Mouse (Mus musculus) hindbrain, embryonic 14.5 days (tissue): ENCODE results near the gene Tgm2. TPM values are rescaled to one million over a fixed set of nuclear protein-coding genes. Genes with fewer than 3 reads are reported as not detected.

ENCODE experiments used
- ATAC-seq: fragments of 200-750 bp; cut with Nextera tagmentation; 2 replicates; pipeline ENCODE4 v1.8.0; 2017; ENCODE audit warnings: moderate number of reproducible peaks, mild to moderate bottlenecking, moderate TSS enrichment, moderate library complexity; ENCODE audit not compliant: low FRiP score
- DNase-seq: peaks from one replicate; pipeline ENCODE4 v3.0.0-alpha.2; 2015; ENCODE audit warnings: low spot score
- H3K27ac ChIP-seq: fragments of 300-500 bp; sonication (generic); 2 replicates; pipeline ENCODE4 v1.5.1; 2014; ENCODE audit warnings: mild to moderate bottlenecking, moderate library complexity
- H3K27me3 ChIP-seq: fragments of 300-500 bp; sonication (generic); 2 replicates; pipeline ENCODE4 v1.6.1; 2014; ENCODE audit warnings: mild to moderate bottlenecking, low read length, mixed read lengths; ENCODE audit not compliant: control insufficient read depth, insufficient read depth
- H3K36me3 ChIP-seq: fragments of 300-500 bp; sonication (generic); replicated peaks from 2 replicates; pipeline ENCODE4 v1.6.1; 2014; ENCODE audit not compliant: control insufficient read depth, insufficient read depth
- H3K4me1 ChIP-seq: fragments of 300-500 bp; sonication (generic); replicated peaks from 2 replicates; pipeline ENCODE4 v1.6.1; 2014; ENCODE audit warnings: antibody characterized with exemption, low read length, mixed read lengths; ENCODE audit not compliant: control insufficient read depth, insufficient read depth
- H3K4me2 ChIP-seq: fragments of 300-500 bp; sonication (generic); replicated peaks from 2 replicates; pipeline ENCODE4 v1.6.1; 2014; ENCODE audit warnings: mild to moderate bottlenecking, moderate library complexity
- H3K4me3 ChIP-seq: fragments of 300-500 bp; sonication (generic); replicated peaks from 2 replicates; pipeline ENCODE4 v1.5.1; 2014; ENCODE audit warnings: mild to moderate bottlenecking, low read length
- H3K9ac ChIP-seq: fragments of 300-500 bp; sonication (generic); 2 replicates; pipeline ENCODE4 v1.6.1; 2014
- H3K9me3 ChIP-seq: fragments of 300-500 bp; sonication (generic); 2 replicates; pipeline ENCODE4 v1.6.1; 2016; ENCODE audit warnings: low read length; ENCODE audit not compliant: control insufficient read depth
- WGBS: fragments of 180-500 bp; shearing (Covaris S2); extraction: QIAGEN DNeasy Blood & Tissue Kit; methylation state at CpG from one replicate; pipeline ENCODE4 v1.1.7; 2014; 5-methylcytosine and 5-hydroxymethylcytosine counted together
- polyA plus RNA-seq: library from polyadenylated mRNA; unstranded; fragments of >200 nt; fragmentation: Nextera tagmentation; extraction: Ambion mirVana; gene quantifications from 2 replicates; pipeline ENCODE4 v1.2.1, GENCODE M21; 2014

The Tgm2 gene
- polyA plus RNA-seq, 1 experiment from 2014 or later: 6.1 TPM

DNA sequence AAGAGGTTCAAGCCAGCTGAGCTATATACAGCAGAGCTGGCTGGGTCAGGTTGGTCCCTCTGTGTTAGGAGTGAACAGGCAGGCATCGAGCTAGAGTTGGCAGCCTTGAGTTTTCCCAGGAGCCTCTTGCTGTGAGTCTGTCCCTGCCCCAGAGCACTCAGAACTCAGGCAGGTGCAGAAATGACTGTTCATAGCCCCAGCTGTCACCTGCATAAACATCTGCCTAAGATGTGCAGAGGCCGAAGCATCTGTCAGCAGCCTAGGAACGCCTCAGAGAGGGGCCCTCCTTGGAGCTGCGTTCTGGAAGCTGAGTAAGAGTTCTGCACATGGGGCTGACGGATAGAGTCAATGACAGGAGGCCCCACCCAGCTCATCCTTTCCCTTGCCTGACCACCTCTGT lies 31.3 kb downstream of the Tgm2 start:
- peak; percentile 33 for DNase-seq
- WGBS: 72% methylated on average over 5 of the region's 5 CpGs

DNA sequence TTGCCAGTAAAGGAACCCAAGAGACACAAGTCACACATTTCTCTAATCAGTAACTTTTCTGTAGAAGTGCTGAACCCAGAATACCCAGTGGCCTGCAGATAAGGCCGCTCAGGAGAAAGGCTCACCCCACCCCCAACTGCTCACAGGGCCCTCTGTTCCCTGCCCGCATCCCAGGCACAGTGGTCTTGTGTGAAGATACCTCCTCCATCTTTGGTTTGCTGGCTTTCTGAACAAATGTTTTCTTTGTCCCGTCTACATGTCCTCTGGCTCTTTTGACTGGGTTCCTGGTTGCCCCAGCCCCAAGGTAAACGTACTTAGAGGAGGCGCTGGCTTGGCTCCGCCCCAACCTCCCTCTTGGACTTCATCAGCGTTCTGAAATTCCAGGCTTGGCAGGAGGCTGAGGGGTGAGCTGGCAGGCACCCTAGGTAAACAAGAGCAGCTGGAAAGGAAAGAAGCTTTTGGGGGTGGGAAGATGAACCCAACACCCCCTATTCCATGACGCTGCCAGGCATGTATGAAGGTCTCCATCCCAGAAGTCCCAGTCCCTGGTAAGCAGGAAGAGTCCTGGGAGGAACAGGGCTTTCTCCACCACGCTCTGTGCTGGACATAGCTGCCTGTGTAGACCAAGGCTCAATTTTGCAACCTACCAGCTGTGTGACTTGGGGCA lies 32.5 kb downstream of the Tgm2 start:
- H3K27ac ChIP-seq: no peak overlapping the region
- H3K36me3 ChIP-seq: no peaks in the 10 kb centered on the region
- H3K27me3 ChIP-seq: no peaks in the 10 kb centered on the region
- WGBS: 42% methylated on average over 9 of the region's 9 CpGs
- H3K4me2 ChIP-seq: no peak overlapping the region
- no peak overlapping the region for H3K9ac ChIP-seq
- no peaks in the 10 kb centered on the region for H3K9me3 ChIP-seq
- peak; percentile 34 for DNase-seq
- ATAC-seq: no peak
- H3K4me1 ChIP-seq: no peaks in the 10 kb centered on the region
- no peak overlapping the region for H3K4me3 ChIP-seq

More for the DNA sequence above, 31.3 kb downstream of the Tgm2 start:
- no peak overlapping the region for H3K4me2 ChIP-seq
- H3K4me1 ChIP-seq: no peaks in the 10 kb centered on the region
- H3K9ac ChIP-seq: no peak overlapping the region
- H3K27ac ChIP-seq: no peak overlapping the region
- no peak overlapping the region for H3K4me3 ChIP-seq
- H3K27me3 ChIP-seq: no peaks in the 10 kb centered on the region
- H3K36me3 ChIP-seq: no peaks in the 10 kb centered on the region
- no peaks in the 10 kb centered on the region for H3K9me3 ChIP-seq
- no peak for ATAC-seq

GRCm38 (mm10) chr2:158109516-158109915 lies 36.7 kb downstream of the Tgm2 start:
- no peak for ATAC-seq
- Histone ChIP-seq H3K4me1 (0 out of 2 replicates have a peak, but pooled peaks cover 6% of the 10 kb centered on the region), H3K4me2 (no peak overlapping the region), H3K4me3 (no peak overlapping the region), H3K9ac (no peak overlapping the region), H3K27me3 (no peaks in the 10 kb centered on the region), H3K36me3 (no peaks in the 10 kb centered on the region), H3K9me3 (no peaks in the 10 kb centered on the region), H3K27ac (no peak overlapping the region)
- DNase-seq: no peak
- WGBS: 63% methylated on average over 8 of the region's 8 CpGs

- Histone ChIP-seq H3K27me3 (no peaks in the 10 kb centered on the region), H3K27ac (no peak overlapping the region), H3K36me3 (no peaks in the 10 kb centered on the region), H3K9ac (no peak overlapping the region), H3K4me2 (no peak overlapping the region), H3K9me3 (no peaks in the 10 kb centered on the region), H3K4me1 (0 out of 2 replicates have a peak, but pooled peaks cover 6% of the 10 kb centered on the region), H3K4me3 (no peak overlapping the region)
- DNase-seq: peak; percentile 63
- WGBS: 36% methylated on average over 6 of the region's 6 CpGs
- peak; percentile 59; the same call in 1 of the 2 replicates for ATAC-seq
Measured at GRCm38 (mm10) chr2:158106947-158107587, 39.2 kb downstream of the Tgm2 start.

DNA sequence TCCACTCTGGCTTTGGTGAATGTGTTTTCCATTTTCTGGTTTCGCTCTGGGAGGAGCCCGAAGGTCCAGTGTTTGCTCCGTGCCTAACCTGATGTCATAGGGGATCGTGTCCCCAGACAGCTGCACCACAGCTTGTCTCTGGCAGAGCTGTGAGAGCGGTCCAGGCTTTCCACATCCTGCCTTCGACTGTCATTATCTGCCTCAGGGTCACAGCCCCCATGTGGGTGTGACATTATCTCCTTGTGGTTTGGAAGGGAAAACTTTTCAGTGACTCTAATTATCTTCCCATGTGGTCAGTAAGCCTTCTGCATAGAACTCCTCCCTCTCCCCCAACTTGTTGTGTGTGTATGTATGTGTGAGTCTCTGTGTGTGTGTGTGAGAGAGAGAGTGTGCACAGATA lies 40.6 kb downstream of the Tgm2 start:
- ATAC-seq: no peak
- DNase-seq: no peak

GRCm38 (mm10) chr2:158104966-158105365 lies 41.3 kb downstream of the Tgm2 start:
- H3K4me3 ChIP-seq: no peak overlapping the region
- no peak for DNase-seq
- WGBS: 86% methylated on average over 6 of the region's 6 CpGs
- ATAC-seq: no peak
- 0 out of 2 replicates have a peak, but pooled peaks cover 6% of the 10 kb centered on the region for H3K4me1 ChIP-seq
- H3K27ac ChIP-seq: no peak overlapping the region
- no peak overlapping the region for H3K4me2 ChIP-seq
- no peaks in the 10 kb centered on the region for H3K36me3 ChIP-seq
- no peak overlapping the region for H3K9ac ChIP-seq
- H3K9me3 ChIP-seq: no peaks in the 10 kb centered on the region
- no peaks in the 10 kb centered on the region for H3K27me3 ChIP-seq

More for the DNA sequence above, 40.6 kb downstream of the Tgm2 start:
- Histone ChIP-seq H3K4me3 (no peak overlapping the region), H3K4me2 (no peak overlapping the region), H3K27me3 (no peaks in the 10 kb centered on the region), H3K9me3 (no peaks in the 10 kb centered on the region), H3K27ac (no peak overlapping the region), H3K4me1 (0 out of 2 replicates have a peak, but pooled peaks cover 6% of the 10 kb centered on the region), H3K9ac (no peak overlapping the region), H3K36me3 (no peaks in the 10 kb centered on the region)
- WGBS: 91% methylated on average over 6 of the region's 6 CpGs

- 0 out of 2 replicates have a peak, but pooled peaks cover 3% of the 10 kb centered on the region for H3K4me1 ChIP-seq
- DNase-seq: no peak
- no peak overlapping the region for H3K27ac ChIP-seq
- WGBS: 78% methylated on average over 5 of the region's 5 CpGs
- H3K36me3 ChIP-seq: no peaks in the 10 kb centered on the region
- no peaks in the 10 kb centered on the region for H3K27me3 ChIP-seq
- H3K9ac ChIP-seq: no peak overlapping the region
- no peak overlapping the region for H3K4me2 ChIP-seq
- no peak for ATAC-seq
- no peaks in the 10 kb centered on the region for H3K9me3 ChIP-seq
- H3K4me3 ChIP-seq: no peak overlapping the region
Measured at GRCm38 (mm10) chr2:158101768-158102167, 44.5 kb downstream of the Tgm2 start.

GRCm38 (mm10) chr2:158099537-158099936 lies 46.7 kb downstream of the Tgm2 start:
- no peak for DNase-seq
- Histone ChIP-seq H3K4me1 (no peaks in the 10 kb centered on the region), H3K27me3 (no peaks in the 10 kb centered on the region), H3K9me3 (no peaks in the 10 kb centered on the region), H3K27ac (no peak overlapping the region), H3K36me3 (no peaks in the 10 kb centered on the region), H3K9ac (no peak overlapping the region), H3K4me3 (no peak overlapping the region), H3K4me2 (no peak overlapping the region)
- 92% methylated on average over 3 of the region's 3 CpGs for WGBS
- no peak for ATAC-seq

DNA sequence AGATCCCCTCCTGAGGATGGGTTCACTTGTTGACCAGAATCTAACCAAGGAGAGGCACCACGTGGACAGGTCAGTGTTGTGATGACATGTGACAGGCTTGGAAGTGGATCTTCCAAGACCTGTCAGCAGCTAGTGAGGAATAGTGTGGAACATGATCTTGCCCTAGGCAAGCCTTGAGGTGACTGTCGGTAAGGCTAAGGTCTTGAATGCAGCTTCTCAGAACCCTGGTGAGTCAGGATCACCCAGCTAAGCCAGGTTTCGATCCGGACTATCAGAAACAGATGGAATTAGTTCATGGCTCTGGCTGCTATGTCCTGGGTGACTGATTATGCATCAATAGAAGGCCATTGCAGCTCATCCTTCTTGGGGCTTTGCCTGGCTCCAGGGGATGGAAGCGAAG lies 47.5 kb downstream of the Tgm2 start:
- Histone ChIP-seq H3K27ac (no peak overlapping the region), H3K4me1 (no peaks in the 10 kb centered on the region; the same call in 1 of the 2 replicates), H3K36me3 (no peaks in the 10 kb centered on the region), H3K27me3 (no peaks in the 10 kb centered on the region), H3K4me2 (no peak overlapping the region), H3K4me3 (no peak overlapping the region), H3K9ac (no peak overlapping the region), H3K9me3 (no peaks in the 10 kb centered on the region)
- 83% methylated on average over 5 of the region's 5 CpGs for WGBS
- DNase-seq (no peak), ATAC-seq (no peak)
